Mouse (Mus musculus): Measurements from ENCODE around the gene Srgap2. TPM values are rescaled to one million over a fixed set of nuclear protein-coding genes. Genes with fewer than 3 reads are reported as not detected.

Gene Srgap2
- polyA plus RNA-seq, 1 experiment from 2014 or later = 16.9 TPM

DNA sequence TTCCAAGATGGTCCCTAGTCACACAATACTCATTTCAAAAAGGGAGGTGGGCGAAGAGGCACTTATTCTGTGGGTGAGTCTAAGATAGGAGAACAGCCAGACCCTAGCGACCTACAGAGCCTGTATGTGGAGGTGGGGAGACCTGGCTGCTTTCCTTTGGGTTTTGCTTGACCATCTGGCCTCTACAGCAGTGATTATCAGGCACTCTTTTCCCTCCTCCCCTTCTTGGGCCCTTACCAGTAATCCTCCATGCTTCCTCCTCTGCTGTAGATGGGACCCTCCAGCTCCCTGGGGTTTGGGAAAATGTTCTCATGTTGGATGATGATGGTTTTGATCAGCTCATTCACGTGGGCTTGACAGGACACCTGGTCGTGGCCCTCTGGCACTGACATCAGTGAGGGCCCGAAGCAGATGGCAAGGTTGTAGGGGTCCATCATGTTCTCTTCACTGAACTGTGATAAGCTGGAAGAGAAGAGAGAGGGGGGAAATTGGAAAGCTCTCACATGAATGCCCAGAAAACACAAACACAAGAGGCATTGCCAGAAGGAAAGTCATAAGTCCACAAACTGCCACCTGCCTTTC lies 216.8 kb downstream of the Srgap2 start:
- Histone ChIP-seq H3K27me3 (no peaks in the 10 kb centered on the region), H3K9me3 (no peaks in the 10 kb centered on the region), H3K9ac (no peak overlapping the region), H3K4me3 (no peak overlapping the region), H3K36me3 (peaks cover 54% of the 10 kb centered on the region), H3K27ac (no peak overlapping the region), H3K4me1 (no peaks in the 10 kb centered on the region), H3K4me2 (replicated peaks) (no peak overlapping the region)
- WGBS = 85% methylated on average over 5 of the region's 5 CpGs
- no peak for ATAC-seq (ENCODE audit: low FRiP score, low read depth)

DNA sequence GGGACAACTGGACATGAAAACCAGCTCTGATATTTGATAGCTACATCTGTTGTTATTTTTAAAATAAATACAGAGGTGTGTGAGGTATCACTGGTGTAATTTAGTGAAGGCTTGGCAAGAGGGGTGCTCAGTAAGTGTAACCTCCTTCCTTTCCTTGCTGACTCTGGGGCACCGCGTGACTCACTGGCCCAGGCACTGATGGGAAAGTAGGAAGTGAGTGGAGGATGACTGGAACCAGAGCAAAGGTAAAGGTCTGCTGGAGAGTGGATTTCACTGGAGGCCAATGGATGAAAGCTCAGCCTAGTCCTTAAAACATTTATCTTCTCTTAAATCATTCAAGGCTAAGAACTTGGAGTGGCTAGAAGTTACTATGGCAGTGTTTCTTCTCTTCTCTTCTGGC lies 226.4 kb downstream of the Srgap2 start:
- H3K4me3 ChIP-seq = no peak overlapping the region
- H3K4me2 ChIP-seq (replicated peaks) = no peak overlapping the region
- H3K27ac ChIP-seq = no peak overlapping the region
- WGBS = 100% methylated on average over 2 of the region's 2 CpGs
- ATAC-seq (ENCODE audit: low FRiP score, low read depth) = no peak
- H3K4me1 ChIP-seq = no peaks in the 10 kb centered on the region
- H3K9ac ChIP-seq = no peak overlapping the region
- H3K27me3 ChIP-seq = no peaks in the 10 kb centered on the region
- no peaks in the 10 kb centered on the region for H3K9me3 ChIP-seq
- peaks cover 52% of the 10 kb centered on the region for H3K36me3 ChIP-seq

DNA sequence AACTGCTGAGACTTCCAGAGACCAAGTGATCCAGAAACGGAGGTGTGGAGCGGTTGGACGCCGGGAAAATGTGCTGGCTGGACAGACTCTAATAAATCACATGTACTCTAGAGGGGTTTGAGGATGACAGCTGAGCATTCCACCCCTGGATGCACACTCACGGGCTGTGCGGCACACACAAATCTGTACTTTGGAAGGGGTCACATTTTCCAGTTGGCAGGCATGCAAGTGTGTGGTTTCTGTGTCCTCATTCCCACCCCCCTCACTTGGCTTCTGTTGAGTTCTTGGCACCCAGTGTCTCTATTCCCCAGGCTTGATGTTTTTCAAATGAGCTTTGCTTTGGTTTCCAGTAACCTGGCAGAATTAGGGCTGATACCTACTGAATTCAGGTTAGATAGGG lies 227.4 kb downstream of the Srgap2 start:
- H3K27ac ChIP-seq = 0 out of 2 replicates have a peak overlapping the region, but pooled peaks have one; percentile 22
- no peak overlapping the region for H3K9ac ChIP-seq
- H3K36me3 ChIP-seq = peaks cover 62% of the 10 kb centered on the region
- no peak overlapping the region for H3K4me2 ChIP-seq (replicated peaks)
- peak; percentile 69 for ATAC-seq (ENCODE audit: low FRiP score, low read depth)
- H3K27me3 ChIP-seq = no peaks in the 10 kb centered on the region
- 0 out of 2 replicates have a peak, but pooled peaks cover 5% of the 10 kb centered on the region for H3K4me1 ChIP-seq
- no peaks in the 10 kb centered on the region for H3K9me3 ChIP-seq
- no peak overlapping the region for H3K4me3 ChIP-seq
- WGBS = 77% methylated on average over 6 of the region's 6 CpGs

DNA sequence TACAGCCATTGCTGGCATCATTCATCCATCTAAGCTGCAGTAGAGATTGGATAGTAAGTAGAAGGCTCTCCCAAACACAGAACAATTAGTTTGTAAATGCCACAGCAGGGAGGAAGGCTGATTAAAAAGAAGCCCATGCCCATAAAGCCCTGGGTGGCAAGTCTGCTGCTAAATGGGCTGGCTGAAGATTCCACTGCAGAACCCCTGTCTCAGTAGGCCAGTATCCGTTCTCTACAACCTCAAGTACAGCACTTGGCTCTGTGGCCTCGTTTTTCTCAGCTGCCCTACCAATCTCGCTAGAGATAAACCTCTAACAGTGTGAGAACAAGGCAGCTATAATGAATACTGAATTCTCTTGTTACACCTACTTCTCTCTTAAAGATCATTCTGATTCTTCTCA lies 227.9 kb downstream of the Srgap2 start:
- ATAC-seq (ENCODE audit: low FRiP score, low read depth) = no peak
- Histone ChIP-seq H3K27ac (no peak overlapping the region), H3K9me3 (no peaks in the 10 kb centered on the region), H3K4me1 (0 out of 2 replicates have a peak, but pooled peaks cover 5% of the 10 kb centered on the region), H3K27me3 (no peaks in the 10 kb centered on the region), H3K4me3 (no peak overlapping the region), H3K9ac (no peak overlapping the region), H3K4me2 (replicated peaks) (no peak overlapping the region), H3K36me3 (peaks cover 67% of the 10 kb centered on the region)
- 63% methylated on average over 3 of the region's 3 CpGs for WGBS

DNA sequence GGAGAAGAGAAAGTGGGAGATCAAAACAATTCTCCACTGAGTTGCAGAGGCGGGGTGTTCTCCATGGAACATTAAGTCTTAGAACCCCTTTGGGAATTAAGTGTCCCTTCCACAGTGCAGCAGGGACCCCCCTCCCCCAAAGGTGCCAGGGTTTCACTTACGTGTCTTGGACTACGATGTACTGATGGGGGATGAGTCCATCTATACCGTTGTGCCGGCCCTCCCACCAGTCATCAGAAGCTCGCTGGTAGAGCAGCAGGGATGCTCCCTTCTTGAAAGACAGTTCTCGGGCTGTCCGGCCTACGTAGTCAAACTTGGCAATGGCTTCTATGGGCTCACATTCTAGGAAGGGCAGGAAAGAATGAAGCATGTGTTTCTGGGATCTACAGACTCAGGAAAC lies 229.0 kb downstream of the Srgap2 start:
- H3K27me3 ChIP-seq = no peaks in the 10 kb centered on the region
- H3K4me3 ChIP-seq = no peak overlapping the region
- ATAC-seq (ENCODE audit: low FRiP score, low read depth) = no peak
- WGBS = 96% methylated on average over 9 of the region's 9 CpGs
- 0 out of 2 replicates have a peak, but pooled peaks cover 5% of the 10 kb centered on the region for H3K4me1 ChIP-seq
- no peak overlapping the region for H3K27ac ChIP-seq
- H3K9ac ChIP-seq = no peak overlapping the region
- no peaks in the 10 kb centered on the region for H3K9me3 ChIP-seq
- H3K4me2 ChIP-seq (replicated peaks) = no peak overlapping the region
- peaks cover 76% of the 10 kb centered on the region for H3K36me3 ChIP-seq

- Histone ChIP-seq H3K27ac (no peak overlapping the region), H3K4me2 (replicated peaks) (no peak overlapping the region), H3K9ac (no peak overlapping the region), H3K9me3 (no peaks in the 10 kb centered on the region), H3K27me3 (no peaks in the 10 kb centered on the region), H3K4me3 (no peak overlapping the region), H3K4me1 (0 out of 2 replicates have a peak, but pooled peaks cover 5% of the 10 kb centered on the region), H3K36me3 (peaks cover 90% of the 10 kb centered on the region)
- no peak for ATAC-seq (ENCODE audit: low FRiP score, low read depth)
- WGBS = 93% methylated on average over 7 of the region's 7 CpGs
These were observed 230.4 kb downstream of the Srgap2 start for GRCm38 (mm10) chr1:131296726-131297125.

GRCm38 (mm10) chr1:131295200-131295599 lies 232.0 kb downstream of the Srgap2 start:
- H3K27ac ChIP-seq = no peak overlapping the region
- WGBS = 74% methylated on average over 8 of the region's 8 CpGs
- H3K4me1 ChIP-seq = 0 out of 2 replicates have a peak, but pooled peaks cover 5% of the 10 kb centered on the region
- no peak overlapping the region for H3K9ac ChIP-seq
- ATAC-seq (ENCODE audit: low FRiP score, low read depth) = no peak
- no peak overlapping the region for H3K4me2 ChIP-seq (replicated peaks)
- no peak overlapping the region for H3K4me3 ChIP-seq
- H3K36me3 ChIP-seq = peaks cover 87% of the 10 kb centered on the region
- H3K27me3 ChIP-seq = no peaks in the 10 kb centered on the region
- H3K9me3 ChIP-seq = no peaks in the 10 kb centered on the region

DNA sequence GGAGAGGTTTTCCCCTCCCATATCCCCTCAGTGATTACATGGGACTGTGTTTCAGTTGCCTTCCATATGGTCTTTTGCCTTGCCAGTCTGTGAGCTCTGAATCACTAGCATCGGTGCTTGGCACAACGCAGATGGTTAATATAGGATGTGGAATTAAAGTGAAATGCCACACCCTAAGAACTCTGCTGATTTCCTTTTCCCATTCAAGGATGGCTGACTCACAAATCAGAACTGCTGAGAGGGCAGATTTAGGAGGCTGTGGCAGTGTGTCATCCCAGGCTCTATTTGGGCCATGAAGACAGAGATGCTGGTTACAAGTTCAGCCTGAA lies 233.3 kb downstream of the Srgap2 start:
- Histone ChIP-seq H3K4me1 (0 out of 2 replicates have a peak, but pooled peaks cover 5% of the 10 kb centered on the region), H3K27ac (peak overlapping the region; percentile 29; the same call in 1 of the 2 replicates), H3K27me3 (no peaks in the 10 kb centered on the region), H3K9ac (no peak overlapping the region), H3K36me3 (peaks cover 85% of the 10 kb centered on the region), H3K4me2 (replicated peaks) (no peak overlapping the region), H3K4me3 (no peak overlapping the region), H3K9me3 (no peaks in the 10 kb centered on the region)
- no peak for ATAC-seq (ENCODE audit: low FRiP score, low read depth)
- WGBS = 76% methylated on average over 2 of the region's 2 CpGs

DNA sequence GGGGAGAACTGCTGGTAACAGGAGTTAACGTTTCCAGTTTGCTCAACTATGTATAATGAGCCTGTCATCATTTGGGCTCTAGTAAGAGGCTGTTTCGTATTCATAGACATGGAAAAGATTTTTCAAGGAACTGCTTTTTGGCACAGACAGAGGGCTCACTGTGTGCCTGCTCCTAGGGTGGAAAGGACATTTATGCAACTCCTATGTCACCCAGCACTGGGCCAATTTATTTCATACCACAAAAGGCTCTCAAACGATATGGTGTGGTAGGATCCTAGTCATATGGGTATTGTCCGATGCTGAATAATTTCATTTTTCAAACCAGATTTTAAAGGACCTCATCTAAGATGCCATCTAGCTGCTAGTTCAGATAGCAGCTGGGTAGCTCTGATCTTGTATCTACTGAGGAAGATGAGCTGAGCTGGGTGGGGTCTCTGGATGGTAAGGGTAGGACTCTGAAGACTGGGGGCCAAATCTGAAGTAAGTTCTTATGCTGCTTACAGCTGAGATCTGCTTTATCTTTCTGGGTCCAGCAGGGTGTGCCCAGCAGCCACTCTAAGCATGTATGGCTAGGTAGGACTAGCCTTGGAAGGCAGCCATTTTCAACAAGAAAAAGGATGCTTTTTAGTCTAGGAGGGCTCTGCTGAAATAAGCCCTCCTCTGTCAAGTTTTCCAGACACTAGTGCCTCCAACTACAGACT lies 233.8 kb downstream of the Srgap2 start:
- 0 out of 2 replicates have a peak, but pooled peaks have one; percentile 42 for ATAC-seq (ENCODE audit: low FRiP score, low read depth)
- Histone ChIP-seq H3K4me1 (0 out of 2 replicates have a peak, but pooled peaks cover 5% of the 10 kb centered on the region), H3K27me3 (no peaks in the 10 kb centered on the region), H3K9me3 (no peaks in the 10 kb centered on the region), H3K4me2 (replicated peaks) (no peak overlapping the region), H3K36me3 (peaks cover 85% of the 10 kb centered on the region), H3K4me3 (no peak overlapping the region), H3K9ac (no peak overlapping the region), H3K27ac (no peak overlapping the region)
- WGBS = 83% methylated on average over 4 of the region's 4 CpGs

GRCm38 (mm10) chr1:131290648-131291047 lies 236.5 kb downstream of the Srgap2 start:
- WGBS = 53% methylated on average over 2 of the region's 2 CpGs
- Histone ChIP-seq H3K4me2 (replicated peaks) (no peak overlapping the region), H3K9me3 (no peaks in the 10 kb centered on the region), H3K4me3 (no peak overlapping the region), H3K36me3 (peaks cover 79% of the 10 kb centered on the region), H3K4me1 (0 out of 2 replicates have a peak, but pooled peaks cover 8% of the 10 kb centered on the region), H3K9ac (no peak overlapping the region), H3K27me3 (no peaks in the 10 kb centered on the region), H3K27ac (no peak overlapping the region)
- ATAC-seq (ENCODE audit: low FRiP score, low read depth) = no peak

DNA sequence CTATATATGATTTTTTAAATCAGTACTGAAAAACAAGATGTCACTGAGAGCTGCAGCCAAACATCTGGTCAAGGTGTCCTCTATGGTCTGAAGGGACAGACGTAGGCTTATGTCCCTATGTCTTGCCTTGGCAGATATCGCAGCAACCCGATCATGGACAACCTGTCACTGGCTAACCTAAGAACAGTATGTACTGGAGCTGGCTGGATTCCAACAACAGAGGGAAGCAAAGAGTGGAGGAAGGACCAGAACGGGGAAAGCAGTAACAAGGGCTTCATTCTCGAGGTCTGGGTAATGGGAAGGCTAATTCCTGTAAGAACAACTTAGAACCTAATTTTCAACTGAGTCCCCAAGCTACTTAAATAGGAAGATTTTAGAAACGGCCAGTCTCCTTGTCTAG lies 238.2 kb downstream of the Srgap2 start:
- 82% methylated on average over 6 of the region's 6 CpGs for WGBS
- Histone ChIP-seq H3K9ac (no peak overlapping the region), H3K36me3 (peaks cover 63% of the 10 kb centered on the region), H3K4me3 (no peak overlapping the region), H3K27ac (no peak overlapping the region), H3K27me3 (no peaks in the 10 kb centered on the region), H3K9me3 (no peaks in the 10 kb centered on the region), H3K4me1 (0 out of 2 replicates have a peak, but pooled peaks cover 3% of the 10 kb centered on the region), H3K4me2 (replicated peaks) (no peak overlapping the region)
- no peak for ATAC-seq (ENCODE audit: low FRiP score, low read depth)

GRCm38 (mm10) chr1:131287267-131287666 lies 239.9 kb downstream of the Srgap2 start:
- Histone ChIP-seq H3K4me2 (replicated peaks) (no peak overlapping the region), H3K4me3 (no peak overlapping the region), H3K36me3 (peaks cover 48% of the 10 kb centered on the region), H3K4me1 (0 out of 2 replicates have a peak, but pooled peaks cover 3% of the 10 kb centered on the region), H3K27ac (no peak overlapping the region), H3K9ac (no peak overlapping the region), H3K27me3 (no peaks in the 10 kb centered on the region), H3K9me3 (no peaks in the 10 kb centered on the region)
- ATAC-seq (ENCODE audit: low FRiP score, low read depth) = no peak
- WGBS = 72% methylated on average over 2 of the region's 2 CpGs

All from limb, embryonic 13.5 days (tissue).